Mouse (Mus musculus) embryonic facial prominence, embryonic 11.5 days (tissue): ENCODE results near the gene Prpsap1. TPM values are rescaled to one million over a fixed set of nuclear protein-coding genes. Genes with fewer than 3 reads are reported as not detected.
A peak's percentile ranks its signal among the peaks of the same experiment; 100 is the strongest.

Experiments
- ATAC-seq: fragments of 200-750 bp; cut with Nextera tagmentation; replicated peaks from 2 replicates; pipeline ENCODE4 v1.8.0; 2017; ENCODE audit warnings: low read depth; ENCODE audit not compliant: insufficient number of reproducible peaks, low FRiP score, low TSS enrichment
- DNase-seq: peaks from one replicate; pipeline ENCODE4 v3.0.0-alpha.2; 2015; ENCODE audit warnings: low spot score
- H3K27ac ChIP-seq: fragments of 300-500 bp; sonication (generic); replicated peaks from 2 replicates; pipeline ENCODE4 v1.5.1; 2014; ENCODE audit warnings: mild to moderate bottlenecking, low read depth, low read length, control low read depth
- H3K27me3 ChIP-seq: fragments of 300-500 bp; sonication (generic); 2 replicates; pipeline ENCODE4 v1.6.1; 2014; ENCODE audit warnings: mild to moderate bottlenecking, low read length, moderate library complexity, mixed read lengths; ENCODE audit not compliant: control insufficient read depth, insufficient read depth
- H3K36me3 ChIP-seq: fragments of 300-500 bp; sonication (generic); replicated peaks from 2 replicates; pipeline ENCODE4 v1.6.1; 2014; ENCODE audit warnings: low read depth, mild to moderate bottlenecking, low read length, moderate library complexity, mixed read lengths; ENCODE audit not compliant: control insufficient read depth, insufficient read depth
- H3K4me1 ChIP-seq: fragments of 300-500 bp; sonication (generic); 2 replicates; pipeline ENCODE4 v1.6.1; 2014; ENCODE audit warnings: low read length, mixed read lengths; ENCODE audit not compliant: control insufficient read depth, insufficient read depth
- H3K4me2 ChIP-seq: fragments of 300-500 bp; sonication (generic); 2 replicates; pipeline ENCODE4 v1.6.1; 2014; ENCODE audit warnings: low read depth, mild to moderate bottlenecking, control low read depth, low read length, moderate library complexity
- H3K4me3 ChIP-seq: fragments of 300-500 bp; sonication (generic); 2 replicates; pipeline ENCODE4 v1.5.1; 2014; ENCODE audit warnings: low read depth, low read length, control low read depth
- H3K9ac ChIP-seq: fragments of 300-500 bp; sonication (generic); replicated peaks from 2 replicates; pipeline ENCODE4 v1.6.1; 2014; ENCODE audit warnings: mild to moderate bottlenecking, control low read depth, low read length
- H3K9me3 ChIP-seq: fragments of 300-500 bp; sonication (generic); replicated peaks from 2 replicates; pipeline ENCODE4 v1.6.1; 2016; ENCODE audit warnings: mild to moderate bottlenecking, low read length, inconsistent platforms, mixed read lengths; ENCODE audit not compliant: control insufficient read depth
- WGBS: fragments of 180-500 bp; shearing (Covaris S2); extraction: QIAGEN DNeasy Blood & Tissue Kit; methylation state at CpG from one replicate; pipeline ENCODE4 v1.1.7; 2014; 5-methylcytosine and 5-hydroxymethylcytosine counted together
- polyA plus RNA-seq: library from polyadenylated mRNA; unstranded; fragments of >200 nt; fragmentation: Nextera tagmentation; extraction: Ambion mirVana; gene quantifications from 2 replicates; pipeline ENCODE4 v1.2.1, GENCODE M21; 2014

Prpsap1 gene
- polyA plus RNA-seq, 1 experiment from 2014 or later: 171 TPM

- Histone ChIP-seq H3K9ac (peak overlapping the region; percentile 52), H3K27ac (no peak overlapping the region), H3K4me1 (peaks cover 8% of the 10 kb centered on the region), H3K36me3 (no peaks in the 10 kb centered on the region), H3K9me3 (no peaks in the 10 kb centered on the region), H3K4me2 (peak overlapping the region; percentile 96), H3K27me3 (peaks cover 18% of the 10 kb centered on the region), H3K4me3 (peak overlapping the region; percentile 44)
- DNase-seq (peak; percentile 36), ATAC-seq (peak; percentile 10; the same call in 1 of the 2 replicates)
- WGBS: under 1% methylated on average over 61 of the region's 63 CpGs
These were observed 39.5 kb upstream of the Prpsap1 start for GRCm38 (mm10) chr11:116533341-116534153.

DNA sequence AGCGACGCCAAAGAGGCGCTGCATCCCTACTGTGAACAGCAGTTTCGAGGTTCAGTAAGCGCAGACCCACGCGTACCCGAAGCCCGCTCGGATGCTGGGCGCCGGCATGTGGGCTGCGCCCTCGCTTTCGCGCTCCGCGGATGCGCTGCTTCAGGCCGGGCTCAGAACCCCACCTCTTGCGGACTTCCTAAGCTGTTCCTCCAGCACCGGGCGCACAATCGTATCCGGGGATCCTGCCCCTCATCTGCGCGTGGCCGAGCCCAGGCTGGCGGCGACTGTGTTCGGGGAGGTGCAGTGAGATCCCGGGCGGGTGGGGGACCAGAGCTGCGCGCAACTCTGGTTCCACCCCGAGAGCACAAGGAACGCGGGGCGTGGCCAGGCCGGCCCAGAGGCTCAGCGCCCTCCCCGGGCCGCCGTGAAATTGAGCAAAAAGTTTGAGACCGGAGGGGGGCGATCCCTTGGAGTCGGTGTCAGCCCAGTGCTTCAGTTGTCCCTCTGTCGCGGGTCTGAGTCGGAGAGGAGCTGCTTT lies 38.9 kb upstream of the Prpsap1 start:
- Histone ChIP-seq H3K27ac (no peak overlapping the region), H3K4me2 (peak overlapping the region; percentile 96)

GRCm38 (mm10) chr11:116532262-116532809 lies 38.3 kb upstream of the Prpsap1 start:
- Histone ChIP-seq H3K9ac (peak overlapping the region; percentile 52), H3K36me3 (no peaks in the 10 kb centered on the region), H3K27ac (no peak overlapping the region), H3K27me3 (peaks cover 18% of the 10 kb centered on the region), H3K4me3 (peak overlapping the region; percentile 44), H3K4me1 (peaks cover 8% of the 10 kb centered on the region), H3K9me3 (no peaks in the 10 kb centered on the region), H3K4me2 (peak overlapping the region; percentile 96)
- DNase-seq (peak; percentile 62), ATAC-seq (no peak; the same call in 1 of the 2 replicates)
- WGBS: under 1% methylated on average over 30 of the region's 30 CpGs

More for the DNA sequence above, 38.9 kb upstream of the Prpsap1 start:
- DNase-seq (peak; percentile 73), ATAC-seq (peak; percentile 36)
- WGBS: 0% methylated on average over 50 of the region's 50 CpGs
- Histone ChIP-seq H3K9me3 (no peaks in the 10 kb centered on the region), H3K4me1 (peaks cover 8% of the 10 kb centered on the region), H3K4me3 (peak overlapping the region; percentile 44), H3K36me3 (no peaks in the 10 kb centered on the region), H3K27me3 (peaks cover 18% of the 10 kb centered on the region), H3K9ac (peak overlapping the region; percentile 52)

DNA sequence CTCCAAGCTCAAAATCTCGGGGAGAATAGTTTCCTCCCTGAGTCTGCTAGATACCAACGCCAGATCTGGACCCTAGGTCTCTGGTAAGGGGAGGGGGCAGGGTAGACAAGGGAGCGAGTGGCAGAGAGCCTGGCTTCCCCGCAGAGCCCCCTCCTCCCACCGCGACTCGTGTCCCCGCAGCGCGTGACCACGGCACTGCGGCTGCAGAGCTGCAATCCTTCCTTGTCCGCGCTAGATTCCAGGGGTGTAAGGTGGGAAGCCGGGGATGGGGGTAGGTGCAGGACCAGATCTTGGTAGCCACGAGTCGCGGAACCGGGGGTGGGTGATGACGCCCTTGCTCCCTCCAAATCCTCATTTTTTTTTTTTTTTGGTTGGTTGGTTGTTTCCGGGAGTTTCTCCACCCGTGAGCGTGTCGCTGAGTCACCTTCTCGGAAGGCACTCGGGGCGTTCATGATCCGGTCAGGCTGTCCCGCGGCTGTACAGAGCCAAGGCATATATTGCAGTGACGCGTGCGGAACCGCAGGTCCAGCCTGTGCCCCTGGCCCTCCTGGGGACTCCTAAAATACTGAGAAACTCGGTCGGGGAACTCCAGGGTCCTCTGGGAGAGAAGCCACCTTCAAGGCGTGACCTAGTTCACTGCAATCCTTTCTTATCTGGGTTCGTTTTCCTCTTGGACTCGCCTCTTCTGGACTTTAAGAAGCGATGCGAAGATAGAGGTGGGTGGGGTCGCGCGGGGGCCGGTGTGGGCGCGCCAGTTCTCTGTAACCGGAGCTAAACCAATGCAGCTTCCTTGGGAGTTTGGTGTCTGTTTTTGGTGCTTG lies 37.6 kb upstream of the Prpsap1 start:
- Histone ChIP-seq H3K9ac (peak overlapping the region; percentile 37), H3K27me3 (peaks cover 18% of the 10 kb centered on the region), H3K4me3 (peak overlapping the region; percentile 44), H3K4me1 (peaks cover 8% of the 10 kb centered on the region), H3K27ac (no peak overlapping the region), H3K9me3 (no peaks in the 10 kb centered on the region), H3K36me3 (no peaks in the 10 kb centered on the region), H3K4me2 (peak overlapping the region; percentile 96)
- ATAC-seq: no peak
- DNase-seq: peak; percentile 24
- WGBS: 2% methylated on average over 48 of the region's 48 CpGs

DNA sequence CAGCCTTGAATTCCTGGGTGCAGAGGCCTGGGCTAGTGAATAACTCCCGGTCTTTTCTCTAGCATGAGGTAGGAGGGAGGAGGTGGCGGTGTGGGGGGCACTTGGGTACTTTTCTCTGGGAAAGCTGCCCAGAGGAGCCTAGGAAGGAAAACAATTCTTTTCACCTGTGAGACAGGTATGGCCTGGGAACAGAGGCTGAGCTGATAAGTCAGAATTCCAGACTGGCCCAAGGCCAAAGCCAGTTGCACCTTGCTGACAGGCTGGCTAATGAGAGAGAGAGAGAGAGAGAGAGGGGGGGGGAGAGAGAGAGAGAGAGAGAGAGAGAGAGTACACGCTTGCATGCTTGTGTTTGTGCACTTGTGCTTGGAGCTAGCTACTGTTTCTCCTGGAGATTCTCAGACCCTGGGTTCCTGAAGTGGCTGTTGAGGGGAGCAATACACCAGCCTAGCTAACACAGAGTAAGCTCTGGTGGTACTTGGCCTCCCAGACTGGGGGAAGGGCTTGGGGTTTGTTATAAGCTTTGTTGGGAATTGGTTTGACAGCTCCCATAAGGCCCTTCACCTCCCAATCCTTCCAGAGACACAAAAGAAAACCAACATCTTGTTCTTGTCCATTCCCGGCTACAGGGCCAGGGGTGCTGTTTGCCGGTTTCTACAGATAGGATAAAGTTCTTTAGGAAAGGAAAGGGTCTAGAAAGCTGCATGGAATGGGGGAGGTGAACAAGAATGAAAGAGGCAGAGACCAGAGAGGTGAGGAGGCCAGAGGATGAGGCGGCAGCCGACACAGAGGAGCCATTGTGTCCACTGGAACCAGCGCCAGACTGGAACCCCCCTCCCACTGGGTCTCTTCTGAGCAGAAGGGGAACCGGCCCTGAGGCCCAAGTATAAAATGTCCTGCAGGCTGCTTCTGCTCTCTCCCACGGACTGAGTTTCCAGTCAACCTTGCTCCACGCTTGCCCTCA lies 36.5 kb upstream of the Prpsap1 start, which contains the start of gene Sphk1:
TSS of gene Sphk1 (plus strand) at position 739 of the 961 bp plus-strand sequence.
- Histone ChIP-seq H3K4me3 (peak within 1 kb of the TSS; percentile 44), H3K27ac (peak within 1 kb of the TSS; percentile 37; the same call in 1 of the 2 replicates), H3K4me2 (peak within 1 kb of the TSS; percentile 96), H3K4me1 (peaks cover 8% of the 10 kb centered on the region), H3K36me3 (no peaks in the 10 kb centered on the region), H3K9ac (peak within 1 kb of the TSS; percentile 37), H3K9me3 (no peaks in the 10 kb centered on the region), H3K27me3 (peaks cover 18% of the 10 kb centered on the region)
- WGBS: 19% methylated on average over 11 of the region's 11 CpGs
- peak; percentile 70 for DNase-seq
- ATAC-seq: no peak

DNA sequence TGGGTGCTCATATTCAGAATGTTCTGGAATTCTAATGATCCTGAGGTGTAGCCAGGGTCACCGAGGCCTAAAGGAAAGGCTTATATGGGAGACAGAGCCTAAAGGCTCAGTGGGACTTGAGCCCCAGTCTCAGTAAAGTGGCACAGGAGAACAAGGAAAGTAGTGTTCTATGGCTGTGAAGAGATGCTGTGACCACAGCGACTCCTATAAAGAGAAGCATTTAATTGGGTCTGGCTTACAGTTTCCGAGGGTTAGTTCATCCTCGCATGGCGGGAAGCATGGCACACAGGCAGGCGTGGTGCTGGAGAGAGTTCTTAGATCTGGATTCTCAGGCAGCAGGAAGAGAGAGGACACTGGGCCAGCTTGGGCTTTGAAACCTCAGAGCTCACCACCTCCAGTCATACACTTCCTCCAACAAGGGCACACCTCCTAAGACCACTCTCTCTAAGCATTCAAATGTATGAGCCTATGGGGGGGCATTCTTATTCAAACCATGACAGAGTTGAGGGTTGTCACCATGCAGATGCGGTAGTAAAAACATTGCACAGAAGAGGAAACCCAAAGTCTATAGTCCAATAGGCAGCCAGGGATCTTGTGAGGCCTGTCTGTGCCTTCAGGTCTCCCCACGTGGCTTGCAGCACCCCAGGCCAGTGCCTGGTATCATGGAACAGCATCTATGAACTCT lies 34.8 kb upstream of the Prpsap1 start:
- 63% methylated on average over 8 of the region's 8 CpGs for WGBS
- H3K27ac ChIP-seq: no peak overlapping the region

More for the DNA sequence above, 34.8 kb upstream of the Prpsap1 start:
- Histone ChIP-seq H3K4me1 (peaks cover 8% of the 10 kb centered on the region), H3K9ac (no peak overlapping the region), H3K27me3 (peaks cover 18% of the 10 kb centered on the region), H3K9me3 (no peaks in the 10 kb centered on the region), H3K4me3 (no peak overlapping the region), H3K36me3 (no peaks in the 10 kb centered on the region), H3K4me2 (no peak overlapping the region)
- ATAC-seq: no peak
- DNase-seq: no peak
